Mouse (Mus musculus) spleen, adult 2 months (tissue): Measurements from ENCODE around the gene Cyfip2. TPM values are rescaled to one million over a fixed set of nuclear protein-coding genes. Genes with fewer than 3 reads are reported as not detected.

Source experiments
- DNase-seq, 2 experiments: peaks; one replicate each; pipeline versions ENCODE4 v3.0.0 to v3.0.0-alpha.2; 2012 to 2021; ENCODE audit warnings: low spot score in 2 of 2, low read depth in 1 of 2
- H3K27ac ChIP-seq: fragments of 200-500 bp; 2 replicates; pipeline ENCODE4 v1.5.1; 2012; ENCODE audit warnings: low read length, inconsistent platforms; ENCODE audit not compliant: insufficient read depth
- H3K27me3 ChIP-seq: fragments of 200-500 bp; 2 replicates; pipeline ENCODE4 v1.6.1; 2012; ENCODE audit warnings: mild to moderate bottlenecking, moderate library complexity, low read length, inconsistent platforms; ENCODE audit not compliant: control insufficient read depth, insufficient read depth
- H3K36me3 ChIP-seq: fragments of 200-500 bp; 2 replicates; pipeline ENCODE4 v1.6.1; 2012; ENCODE audit warnings: mild to moderate bottlenecking, low read length, inconsistent platforms; ENCODE audit not compliant: control insufficient read depth, insufficient read depth
- H3K4me1 ChIP-seq: fragments of 200-500 bp; 2 replicates; pipeline ENCODE4 v1.6.1; 2011; ENCODE audit warnings: inconsistent platforms; ENCODE audit not compliant: control insufficient read depth, insufficient read depth, insufficient read length
- H3K4me3 ChIP-seq: fragments of 200-500 bp; 2 replicates; pipeline ENCODE4 v1.5.1; 2011; ENCODE audit warnings: mild to moderate bottlenecking, inconsistent platforms; ENCODE audit not compliant: insufficient read depth, insufficient read length; ENCODE audit errors: extremely low read depth
- CTCF ChIP-seq: fragments of 200-500 bp; IDR thresholded peaks from 2 replicates; pipeline ENCODE4 v1.5.1; 2011; ENCODE audit warnings: mild to moderate bottlenecking, inconsistent platforms; ENCODE audit not compliant: insufficient read depth, insufficient read length, insufficient replicate concordance; ENCODE audit errors: extremely low read depth
- POLR2A ChIP-seq: fragments of 200-500 bp; IDR thresholded peaks from 2 replicates; pipeline ENCODE4 v1.6.1; 2011; ENCODE audit warnings: low read depth, low read length, inconsistent platforms
- WGBS: fragments of 180-500 bp; shearing (Covaris S2); methylation state at CpG from one replicate; pipeline ENCODE4 v1.1.7; 2018; 5-methylcytosine and 5-hydroxymethylcytosine counted together
- polyA plus RNA-seq: library from polyadenylated mRNA; depleted of rRNA; stranded (reverse); fragments of >200 nt; gene quantifications from 2 replicates; pipeline ENCODE4 v1.2.3, GENCODE M21; 2012

Cyfip2 gene
- polyA plus RNA-seq, 1 experiment = 41.4 TPM

- DNase-seq = no peak
- Histone ChIP-seq H3K4me1 (peaks cover 4% of the 10 kb centered on the region; the same call in 1 of the 2 replicates), H3K27me3 (no peaks in the 10 kb centered on the region), H3K27ac (no peak overlapping the region), H3K4me3 (no peak overlapping the region), H3K36me3 (peaks cover 50% of the 10 kb centered on the region)
- TF ChIP-seq CTCF (no peak), POLR2A (no peak)
- 97% methylated on average over 5 of the region's 5 CpGs for WGBS
These were observed 30.0 kb downstream of the Cyfip2 start for GRCm38 (mm10) chr11:46282612-46283011.

DNA sequence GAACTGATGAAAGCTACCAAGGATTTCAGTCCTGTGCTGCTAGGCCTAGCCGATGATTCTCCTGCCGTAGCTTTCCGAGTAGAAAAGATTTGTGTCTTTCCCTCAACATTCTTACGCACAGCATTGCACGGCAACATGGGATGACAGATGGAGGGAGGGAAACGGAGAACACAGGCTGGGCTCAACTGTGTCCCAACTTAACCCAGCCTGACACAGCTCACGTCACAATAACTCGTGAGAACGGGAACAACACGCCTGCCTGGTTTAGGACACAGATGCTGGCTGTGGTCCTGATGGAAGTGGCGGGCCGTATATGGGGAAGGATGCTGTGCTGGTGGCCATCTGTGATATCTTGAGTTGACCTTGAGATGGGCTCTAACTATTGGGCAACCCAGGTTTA lies 34.0 kb downstream of the Cyfip2 start:
- no peaks in the 10 kb centered on the region; the same call in 1 of the 2 replicates for H3K4me1 ChIP-seq
- H3K36me3 ChIP-seq = peaks cover 53% of the 10 kb centered on the region
- H3K4me3 ChIP-seq = no peak overlapping the region
- no peaks in the 10 kb centered on the region for H3K27me3 ChIP-seq
- DNase-seq = no peak
- WGBS = 94% methylated on average over 12 of the region's 12 CpGs
- no peak overlapping the region for H3K27ac ChIP-seq
- no peak for TF ChIP-seq CTCF
- no peak for TF ChIP-seq POLR2A

- Histone ChIP-seq H3K4me1 (no peaks in the 10 kb centered on the region; the same call in 1 of the 2 replicates), H3K27me3 (no peaks in the 10 kb centered on the region), H3K36me3 (peaks cover 52% of the 10 kb centered on the region), H3K4me3 (no peak overlapping the region), H3K27ac (no peak overlapping the region)
- TF ChIP-seq POLR2A (no peak), CTCF (no peak)
- WGBS = 61% methylated on average over 5 of the region's 5 CpGs
- DNase-seq = no peak
These were observed 34.5 kb downstream of the Cyfip2 start for GRCm38 (mm10) chr11:46278140-46278539.

DNA sequence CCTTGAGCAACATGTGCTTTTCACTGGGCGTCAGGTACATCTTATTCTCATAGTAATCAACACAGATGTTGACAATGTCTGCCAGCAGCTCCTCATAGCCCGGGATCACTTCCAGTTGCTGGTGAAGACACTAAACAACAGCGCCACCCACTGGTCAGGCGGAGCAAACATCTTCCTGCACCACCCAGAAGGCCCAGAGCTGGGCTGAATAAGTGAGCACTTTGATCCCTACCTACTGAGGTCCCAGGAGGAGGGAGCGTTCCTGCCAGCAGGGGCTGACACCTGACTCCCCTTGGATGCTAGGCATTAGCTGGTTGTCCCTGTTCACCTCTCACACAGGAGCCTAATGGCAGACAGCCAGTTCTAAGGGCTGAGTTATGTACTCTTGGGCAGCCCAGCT lies 35.9 kb downstream of the Cyfip2 start:
- peak in 1 of 2 experiments; percentile 46 for DNase-seq
- no peaks in the 10 kb centered on the region for H3K27me3 ChIP-seq
- WGBS = 75% methylated on average over 5 of the region's 5 CpGs
- no peak overlapping the region for H3K4me3 ChIP-seq
- no peak overlapping the region for H3K27ac ChIP-seq
- no peaks in the 10 kb centered on the region; the same call in 1 of the 2 replicates for H3K4me1 ChIP-seq
- TF ChIP-seq POLR2A (no peak), CTCF (peak; percentile 52; the same call in 1 of the 2 replicates)
- peaks cover 59% of the 10 kb centered on the region for H3K36me3 ChIP-seq

GRCm38 (mm10) chr11:46276168-46276567 lies 36.5 kb downstream of the Cyfip2 start:
- Histone ChIP-seq H3K4me3 (no peak overlapping the region), H3K4me1 (no peaks in the 10 kb centered on the region; the same call in 1 of the 2 replicates), H3K27ac (no peak overlapping the region), H3K36me3 (peaks cover 59% of the 10 kb centered on the region), H3K27me3 (no peaks in the 10 kb centered on the region)
- WGBS = 92% methylated on average over 8 of the region's 8 CpGs
- DNase-seq = no peak
- no peak for TF ChIP-seq POLR2A
- no peak for TF ChIP-seq CTCF

DNA sequence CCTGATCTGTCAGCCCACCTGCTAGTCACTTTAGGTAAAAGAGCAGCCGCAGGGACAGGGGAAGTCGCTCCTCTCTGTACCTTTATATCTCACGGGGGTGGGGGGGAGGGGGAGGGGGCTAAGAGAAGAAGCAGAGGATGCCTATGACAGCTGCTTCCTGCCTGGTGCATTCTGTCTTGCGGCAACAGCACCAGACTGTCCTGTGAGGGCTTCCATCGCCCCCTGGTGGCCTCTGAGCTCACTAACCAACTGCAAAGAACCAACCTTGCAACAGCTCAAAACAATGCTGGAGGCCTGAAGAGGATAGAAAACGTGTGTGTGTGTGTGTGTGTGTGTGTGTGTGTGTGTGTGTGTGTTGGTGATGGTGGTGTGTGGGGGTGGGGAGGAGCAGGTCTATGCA lies 37.4 kb downstream of the Cyfip2 start:
- H3K36me3 ChIP-seq = peaks cover 59% of the 10 kb centered on the region
- peak; percentile 78 to 87 for DNase-seq
- H3K4me1 ChIP-seq = no peaks in the 10 kb centered on the region; the same call in 1 of the 2 replicates
- WGBS = 4% methylated on average over 6 of the region's 6 CpGs
- no peak overlapping the region for H3K4me3 ChIP-seq
- TF ChIP-seq CTCF = peak; percentile 89; the same call in 1 of the 2 replicates
- no peak for TF ChIP-seq POLR2A
- no peaks in the 10 kb centered on the region for H3K27me3 ChIP-seq
- H3K27ac ChIP-seq = no peak overlapping the region; the same call in 1 of the 2 replicates

- Histone ChIP-seq H3K4me1 (no peaks in the 10 kb centered on the region; the same call in 1 of the 2 replicates), H3K36me3 (peaks cover 58% of the 10 kb centered on the region), H3K27me3 (no peaks in the 10 kb centered on the region), H3K27ac (no peak overlapping the region), H3K4me3 (no peak overlapping the region)
- DNase-seq = no peak
- TF ChIP-seq CTCF (no peak), POLR2A (no peak)
- 96% methylated on average over 3 of the region's 3 CpGs for WGBS
These were observed 38.7 kb downstream of the Cyfip2 start for GRCm38 (mm10) chr11:46273969-46274368.
